Mouse (Mus musculus) cerebellum, adult 8-10 months (tissue): ENCODE measurements around the gene Tst.

Source experiments
- DNase-seq: peaks from one replicate; pipeline ENCODE4 v3.0.0; 2022

Gene Tst

GRCm38 (mm10) chr15:78405517-78406211 lies at the start of gene Tst:
Gene Tst (minus strand): TSS chr15:78405907.
- peak; percentile 84 for DNase-seq

GRCm38 (mm10) chr15:78455168-78455567 lies 49.5 kb upstream of the Tst start:
- DNase-seq, result no peak

GRCm38 (mm10) chr15:78452929-78453328 lies 47.2 kb upstream of the Tst start:
- no peak for DNase-seq

GRCm38 (mm10) chr15:78451201-78451600 lies 45.5 kb upstream of the Tst start:
- DNase-seq, result no peak

DNA sequence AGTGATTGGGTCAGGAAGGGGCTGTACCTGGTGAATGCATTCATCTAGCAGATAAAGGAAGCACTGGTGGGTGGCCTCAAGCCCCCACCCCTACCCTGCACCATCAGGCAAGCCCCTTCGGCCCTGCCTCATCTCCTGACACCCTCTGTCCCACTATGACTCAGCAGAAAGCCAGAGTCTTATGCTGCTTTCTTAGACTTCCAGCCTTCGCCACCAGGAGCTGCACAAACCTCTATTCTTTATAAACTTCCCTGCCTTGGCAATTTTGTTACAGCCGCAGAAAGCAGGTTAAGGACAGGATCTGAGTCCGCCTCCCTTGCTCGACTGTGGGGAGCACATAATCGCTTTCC lies 44.7 kb upstream of the Tst start:
- DNase-seq, result no peak

DNA sequence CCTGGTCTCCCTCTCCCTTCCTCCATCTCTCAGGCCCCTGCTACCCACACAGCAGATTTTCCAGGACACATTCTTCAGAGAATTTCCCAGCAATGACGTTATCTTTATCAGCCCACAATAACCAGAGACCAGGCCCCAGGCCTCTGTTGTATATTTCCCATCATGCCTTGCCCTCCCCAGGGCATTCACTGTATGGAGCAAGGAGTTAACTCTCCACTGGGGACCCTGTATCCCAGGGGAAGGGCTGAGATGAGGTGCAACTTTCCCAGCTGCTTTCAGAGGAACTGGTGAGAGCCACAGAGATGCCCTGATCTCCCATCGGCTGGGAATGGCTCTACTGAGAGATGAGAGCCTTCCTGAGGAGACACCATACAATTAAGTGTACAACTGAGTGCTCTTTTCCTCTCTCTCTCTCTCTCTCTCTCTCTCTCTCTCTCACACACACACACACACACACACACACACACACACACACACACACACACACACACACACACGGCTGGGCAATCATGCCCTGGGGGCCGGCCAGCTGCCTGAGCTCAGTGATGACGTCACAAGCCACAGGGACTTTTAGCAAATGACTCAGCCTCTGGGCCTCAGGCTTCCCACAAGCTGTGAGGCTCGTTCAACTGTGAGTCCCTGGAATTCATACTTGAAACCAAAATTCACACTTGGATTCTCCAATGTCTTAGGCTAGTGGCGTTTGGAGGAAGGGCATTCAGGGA lies 44.1 kb upstream of the Tst start:
- no peak for DNase-seq

DNA sequence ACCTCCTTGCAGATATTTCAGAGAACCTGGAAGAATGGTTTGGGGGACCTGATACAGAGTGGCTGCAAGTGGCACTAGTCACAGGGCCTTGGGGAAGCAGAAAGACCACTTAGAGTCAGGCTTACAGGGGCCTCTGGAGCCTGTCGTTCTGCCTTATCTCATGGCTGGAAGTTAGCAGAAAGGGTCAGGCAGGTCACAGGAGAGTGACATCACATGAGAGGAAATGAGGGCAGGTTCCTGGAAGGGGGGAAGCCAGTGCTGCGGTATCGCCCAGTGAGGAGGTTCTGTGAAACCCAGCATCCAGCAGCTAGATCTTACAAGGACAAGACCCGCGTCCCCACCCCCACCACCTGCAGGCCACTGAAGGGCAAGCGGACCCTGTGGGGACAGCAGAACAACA lies 43.4 kb upstream of the Tst start:
- DNase-seq, result no peak

GRCm38 (mm10) chr15:78447746-78448535 lies 42.2 kb upstream of the Tst start:
- peak; percentile 96 for DNase-seq

- no peak for DNase-seq
Measured at GRCm38 (mm10) chr15:78447121-78447520, 41.4 kb upstream of the Tst start.

- no peak for DNase-seq
Measured at GRCm38 (mm10) chr15:78443857-78444256, 38.1 kb upstream of the Tst start.

DNA sequence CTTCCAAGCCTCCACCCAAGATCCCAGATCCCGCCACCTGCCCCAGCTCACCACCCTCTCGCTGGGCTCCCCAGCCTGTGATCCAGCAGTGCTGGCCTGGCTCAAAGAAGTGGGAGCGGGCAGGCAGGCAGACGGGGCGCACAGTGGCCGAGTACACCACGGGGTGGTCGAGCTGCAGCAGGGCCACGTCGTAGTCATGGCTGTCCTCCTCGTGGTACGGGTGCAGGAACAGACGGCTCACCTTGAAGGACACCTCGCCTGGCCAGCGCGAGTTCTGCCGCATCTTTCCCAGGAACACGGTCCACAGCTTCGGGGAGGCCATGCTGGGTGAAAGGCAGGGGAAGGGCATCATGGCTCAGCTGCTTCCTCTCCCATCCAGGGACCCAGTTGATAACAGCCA lies 36.5 kb upstream of the Tst start:
- DNase-seq, result no peak

- no peak for DNase-seq
Measured at GRCm38 (mm10) chr15:78438973-78439372, 33.3 kb upstream of the Tst start.

- DNase-seq, result no peak
Measured at GRCm38 (mm10) chr15:78438505-78438904, 32.8 kb upstream of the Tst start.

DNA sequence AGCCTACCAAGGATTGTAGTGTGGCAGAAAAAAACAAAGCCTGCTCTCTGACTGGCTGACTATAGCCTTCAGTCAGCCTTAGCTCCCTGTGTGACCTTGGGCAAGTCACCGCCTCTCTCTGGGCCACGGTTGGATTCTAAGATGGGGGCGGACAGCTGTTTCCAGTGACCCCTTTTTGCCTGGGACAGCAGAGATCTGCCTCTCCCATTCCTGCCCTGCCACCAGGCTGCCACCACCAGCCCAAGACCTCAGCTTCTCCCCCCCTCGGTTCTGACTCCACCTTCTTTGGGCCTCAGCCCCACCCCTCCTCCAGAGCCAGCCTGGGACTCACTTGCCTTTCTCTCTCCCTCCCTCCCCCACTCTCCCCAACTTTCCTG lies 32.3 kb upstream of the Tst start:
- DNase-seq, result no peak

DNA sequence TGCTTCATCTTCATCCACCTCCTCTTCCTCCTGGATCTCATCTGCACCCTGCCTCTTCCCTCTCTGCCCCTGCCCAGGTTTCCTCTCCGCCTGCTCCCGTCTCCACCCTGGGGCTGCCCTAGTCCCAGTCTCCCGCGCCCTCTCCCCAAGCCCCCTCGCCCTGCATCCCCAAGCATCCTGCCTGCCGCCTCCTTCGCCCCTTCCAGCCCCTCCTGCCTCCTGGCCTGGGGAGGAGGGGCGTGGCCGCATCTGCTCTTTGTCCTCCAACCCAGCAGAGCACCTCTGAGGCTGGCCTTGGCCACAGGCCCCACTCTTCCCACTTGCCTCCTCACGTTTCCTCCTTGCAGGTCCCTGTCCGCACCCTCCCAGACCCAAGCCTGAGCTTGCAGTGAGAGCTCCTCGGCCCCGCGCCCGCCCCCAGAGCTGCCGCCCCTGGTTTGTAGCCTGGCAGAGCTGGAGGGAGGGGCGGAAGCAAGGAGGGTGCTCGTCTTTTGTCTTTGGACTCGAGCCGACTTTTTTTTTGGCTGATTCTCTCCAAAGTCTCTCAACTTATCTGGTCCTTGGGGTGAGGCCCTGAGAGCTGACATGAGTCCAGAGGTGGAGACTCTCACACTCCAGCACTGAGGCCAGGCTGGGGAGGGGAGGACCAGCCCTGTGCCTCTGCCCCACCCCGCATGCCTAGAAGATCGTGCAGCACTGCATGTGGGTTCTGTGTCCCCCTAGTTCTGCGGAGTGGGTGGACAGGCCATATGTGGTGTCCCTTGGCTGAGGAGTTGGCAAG lies 31.7 kb upstream of the Tst start:
- DNase-seq, result no peak

DNA sequence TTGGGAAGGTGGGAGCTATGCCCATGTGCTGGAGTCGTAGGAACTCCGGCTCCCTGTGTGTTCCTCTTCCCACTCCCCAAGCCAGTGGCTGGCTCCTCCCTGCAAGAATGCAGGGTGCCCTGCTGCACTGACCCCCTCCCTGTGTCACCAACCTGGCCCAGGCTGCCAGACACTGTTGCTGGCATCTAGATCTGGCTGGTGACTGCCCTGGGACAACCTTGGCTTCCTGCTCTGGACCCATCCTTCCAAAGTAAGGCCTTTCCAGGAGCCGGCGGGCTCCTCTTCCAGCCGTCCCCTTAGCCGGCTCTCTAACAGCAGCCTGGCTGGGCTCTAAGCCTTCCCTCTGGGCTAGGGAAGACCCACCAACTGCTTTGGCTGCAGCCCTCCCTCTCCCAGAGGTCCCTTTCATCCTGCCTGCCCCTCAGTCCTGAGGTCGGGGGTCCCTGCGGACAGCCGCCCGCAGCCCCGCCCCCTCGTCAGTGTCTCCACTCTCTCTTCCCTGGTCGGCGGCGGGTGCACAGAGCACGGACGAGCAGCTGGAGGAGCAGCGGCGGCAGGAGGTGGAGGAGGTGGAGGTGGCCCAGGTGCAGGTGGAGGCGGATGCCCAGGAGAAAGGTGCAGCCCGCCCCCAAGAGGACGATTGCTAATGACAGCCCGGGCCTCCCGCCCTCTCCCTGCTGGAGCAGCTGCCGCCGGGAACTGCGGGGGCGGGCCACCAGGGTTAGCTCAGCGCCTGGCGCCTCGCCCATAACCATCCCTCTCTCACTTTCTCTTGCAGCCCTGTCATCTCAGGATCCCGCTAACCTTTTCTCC lies 30.9 kb upstream of the Tst start:
- peak; percentile 93 for DNase-seq

DNA sequence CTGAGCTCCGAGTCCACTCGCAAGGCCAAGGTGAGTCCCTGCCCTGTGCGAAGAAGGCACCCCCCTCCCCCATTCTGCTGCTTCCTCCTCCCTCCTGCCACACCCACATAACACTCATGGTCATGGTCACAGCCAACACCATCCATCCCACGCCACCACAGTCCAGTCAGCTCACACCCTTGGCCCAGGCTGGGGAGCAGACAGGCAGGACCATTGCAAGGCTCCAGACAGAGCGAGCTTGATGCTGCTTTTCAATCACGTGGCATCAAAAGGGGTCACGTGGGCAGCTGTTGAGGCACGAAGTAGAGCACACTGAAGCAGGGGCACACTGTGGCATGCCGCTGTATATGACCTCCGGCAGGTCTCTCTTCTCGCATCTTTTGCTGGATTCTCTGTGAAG lies 30.0 kb upstream of the Tst start:
- no peak for DNase-seq

- no peak for DNase-seq
Measured at GRCm38 (mm10) chr15:78434896-78435520, 29.3 kb upstream of the Tst start.

DNA sequence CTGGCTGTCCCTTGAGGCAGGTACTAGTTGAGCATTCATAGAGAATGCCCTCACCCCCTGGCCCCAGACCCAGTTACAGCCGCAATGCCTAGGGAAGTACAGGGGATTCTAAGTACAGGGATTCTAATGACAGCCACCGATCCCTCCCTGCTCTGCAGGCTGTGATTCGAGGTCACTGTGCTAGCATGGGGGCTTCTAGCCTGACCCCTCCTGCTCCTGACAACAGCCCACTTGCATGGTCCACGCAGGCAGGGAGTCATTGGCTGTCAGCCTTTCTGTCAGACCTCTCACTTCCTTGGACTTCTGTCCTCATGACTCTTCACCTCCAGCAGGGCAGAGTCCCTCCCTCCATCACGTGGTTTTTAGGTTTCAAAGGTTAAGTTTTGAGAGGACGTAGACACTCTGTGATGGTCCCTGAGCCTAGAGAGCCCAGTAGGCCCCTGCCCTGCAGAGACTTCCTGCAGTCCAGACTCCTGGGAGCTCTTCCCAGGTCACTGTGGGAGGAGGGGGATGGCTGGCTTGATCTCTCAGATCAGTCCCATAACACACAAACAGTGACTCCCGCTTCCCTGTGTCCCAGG lies 25.9 kb upstream of the Tst start:
- no peak for DNase-seq

DNA sequence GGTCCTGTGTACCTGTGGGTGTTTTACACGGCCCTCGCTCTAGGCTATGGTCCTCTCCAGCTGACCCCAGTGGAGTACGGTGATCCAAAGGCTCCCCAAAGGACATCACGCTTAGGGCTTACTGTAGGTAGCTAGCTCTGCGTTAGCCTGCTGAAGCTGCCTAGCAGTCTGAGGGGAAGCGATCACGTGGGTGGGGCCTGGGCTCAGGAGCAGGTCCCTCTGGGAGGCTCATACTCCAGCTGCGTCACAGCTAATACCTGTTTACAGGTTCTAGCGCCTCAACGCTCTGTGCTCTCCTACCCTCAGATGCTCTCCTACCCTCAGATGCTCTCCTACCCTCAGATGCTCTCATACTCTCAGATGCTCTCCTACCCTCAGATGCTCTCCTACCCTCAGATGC lies 25.2 kb upstream of the Tst start:
- no peak for DNase-seq

DNA sequence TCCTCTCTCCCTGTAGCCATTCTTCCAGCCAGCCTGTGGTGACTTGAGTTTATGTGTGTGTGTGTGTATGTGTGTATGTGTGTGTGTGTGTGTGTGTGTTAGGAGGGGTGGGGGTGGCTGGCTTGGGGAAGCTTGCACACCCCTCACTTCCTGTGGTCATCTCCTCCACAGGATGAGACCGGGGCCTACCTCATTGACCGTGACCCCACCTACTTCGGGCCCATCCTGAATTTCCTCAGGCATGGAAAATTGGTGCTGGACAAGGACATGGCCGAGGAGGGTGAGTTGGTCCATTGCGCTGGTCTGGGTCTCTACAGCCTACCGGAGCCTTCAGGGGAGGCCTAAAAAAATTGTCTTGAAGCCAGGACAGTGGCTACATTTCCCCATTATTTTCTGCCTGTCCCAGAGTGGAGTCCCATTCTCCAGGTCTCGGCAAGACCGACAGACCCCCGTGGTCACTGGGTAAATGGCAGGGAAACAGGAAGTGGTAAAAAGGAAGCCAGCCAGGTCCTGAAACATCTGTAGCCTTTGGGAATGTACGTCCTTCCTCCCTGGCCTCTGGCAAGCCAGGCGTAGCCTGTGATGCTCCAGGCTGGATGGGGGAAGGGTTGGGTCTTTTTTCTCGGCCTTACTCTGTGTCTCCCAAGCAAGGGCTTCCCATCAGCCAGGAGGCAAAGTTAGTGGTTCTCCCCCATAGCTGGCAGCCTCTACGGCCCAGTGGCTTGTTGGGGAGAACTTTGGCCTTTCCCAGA lies 24.3 kb upstream of the Tst start:
- DNase-seq, result no peak
